Mouse (Mus musculus): ENCODE data around the gene Klf7. TPM values are rescaled to one million over a fixed set of nuclear protein-coding genes. Genes with fewer than 3 reads are reported as not detected.
A peak's percentile ranks its signal among the peaks of the same experiment; 100 is the strongest.

Klf7 gene
- total RNA-seq (2021) (10 to 100 TPM; 18.4 to 18.9 TPM), polyA plus RNA-seq (2012; rRNA removed) (10.3 and 15.7 TPM in 2 replicates)
- long read RNA-seq, full-length matches to known transcripts: 4 of 6 reads
- long read RNA-seq, partial matches to known transcripts: 1 of 6 reads
- long read RNA-seq, other reads (novel, unspliced or antisense): 1 of 6 reads

DNA sequence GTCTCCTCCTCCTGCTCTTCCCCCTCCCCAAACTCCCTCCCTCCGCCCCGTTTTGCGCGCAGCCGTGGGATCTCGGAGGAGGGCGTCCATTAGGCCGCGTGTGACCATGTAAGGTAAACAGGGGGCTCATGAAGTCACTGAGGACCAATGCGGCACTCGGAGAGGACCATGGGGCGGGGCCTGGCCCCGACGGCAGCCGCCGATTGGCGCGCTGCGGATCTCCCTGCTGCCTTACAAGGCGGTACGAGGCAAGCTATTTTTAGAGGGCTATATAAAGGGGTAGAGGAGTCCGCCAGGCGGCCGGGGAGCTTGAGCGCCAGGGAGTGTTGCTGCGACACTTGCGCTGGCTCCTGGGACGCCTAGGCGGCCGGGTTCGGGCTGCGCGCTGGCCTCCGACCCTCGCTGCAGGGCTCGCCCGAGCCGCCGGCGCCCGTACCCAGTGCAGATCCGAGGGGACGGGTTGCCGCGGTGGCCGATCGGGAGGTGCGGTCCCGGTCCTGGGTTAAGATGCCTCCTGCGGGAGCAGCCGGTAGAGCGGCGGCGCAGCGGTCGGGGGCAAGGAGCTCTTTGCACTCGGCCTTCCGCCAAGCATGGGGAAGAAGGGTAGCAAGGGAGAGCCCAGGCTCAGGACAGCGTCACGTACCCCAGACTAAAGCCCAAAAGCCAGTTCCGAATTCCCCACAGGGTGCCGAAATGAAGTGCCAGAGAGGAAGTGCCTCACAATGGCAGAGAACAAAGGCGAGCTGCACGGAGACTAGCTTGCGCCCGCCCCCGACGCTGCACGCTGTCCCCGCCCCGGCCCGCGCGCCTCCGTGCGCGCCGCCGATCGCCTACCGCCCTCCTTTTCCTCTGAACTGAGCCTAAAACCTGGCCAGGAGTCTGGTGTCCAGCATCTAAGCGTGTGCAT is at the start of gene Klf7:
Klf7 (minus strand) TSS at position 724 of the 907 bp plus-strand sequence.
- peak; percentile 97 to 99 for DNase-seq
- H3K79me2 ChIP-seq (replicated peaks; ENCODE audit: control insufficient read depth, insufficient read depth, low read length): peaks cover 1% of the 10 kb centered on the region
- H3K27ac ChIP-seq: peak within 1 kb of the TSS; percentile 100
- peaks cover 9% of the 10 kb centered on the region for H3K36me3 ChIP-seq (ENCODE audit: control insufficient read depth, insufficient read depth, low read length)
- peaks cover 6% of the 10 kb centered on the region for H3K4me1 ChIP-seq (ENCODE audit: control insufficient read depth, insufficient read depth, low read length)
- intact Hi-C loops (cut with DNase I): loop anchor here (1.0 to 10.0 kb wide), 9 partner anchors 70 to 387 kb away; partner anchors contain the start of genes 4933402D24Rik, Fastkd2 and Mdh1b
- TF ChIP-seq POLR2A (IDR thresholded peaks at IDR 0.05; ENCODE audit: insufficient read depth, low read depth, low read length) (peak; percentile 92), EP300 (IDR thresholded peaks at IDR 0.05; ENCODE audit: insufficient read depth, low read depth, low read length) (peak; percentile 88), CTCF (IDR thresholded peaks at IDR 0.05) (peak; percentile 63)
- peak within 1 kb of the TSS; percentile 97 for H3K9ac ChIP-seq (ENCODE audit: low read depth, low read length)
- peak within 1 kb of the TSS; percentile 86 for H3K4me3 ChIP-seq
- H3K27me3 ChIP-seq (ENCODE audit: control insufficient read depth, insufficient read depth, low read length): no peaks in the 10 kb centered on the region
- under 1% methylated on average over 82 of the region's 82 CpGs for WGBS

- Histone ChIP-seq H3K4me3 (no peak overlapping the region), H3K27me3 (ENCODE audit: control insufficient read depth, insufficient read depth, low read length) (no peaks in the 10 kb centered on the region), H3K4me1 (ENCODE audit: control insufficient read depth, insufficient read depth, low read length) (no peaks in the 10 kb centered on the region), H3K9ac (ENCODE audit: low read depth, low read length) (no peak overlapping the region), H3K27ac (no peak overlapping the region), H3K79me2 (replicated peaks; ENCODE audit: control insufficient read depth, insufficient read depth, low read length) (no peaks in the 10 kb centered on the region), H3K36me3 (ENCODE audit: control insufficient read depth, insufficient read depth, low read length) (no peaks in the 10 kb centered on the region)
- TF ChIP-seq CTCF (IDR thresholded peaks at IDR 0.05) (no peak), POLR2A (IDR thresholded peaks at IDR 0.05; ENCODE audit: insufficient read depth, low read depth, low read length) (no peak), EP300 (IDR thresholded peaks at IDR 0.05; ENCODE audit: insufficient read depth, low read depth, low read length) (no peak)
- intact Hi-C loops (cut with DNase I): no loop called here
- DNase-seq: no peak
- 86% methylated on average over 5 of the region's 5 CpGs for WGBS
Observed at GRCm38 (mm10) chr1:64164526-64165062, 42.5 kb upstream of the Klf7 start.

- WGBS: 49% methylated on average over 3 of the region's 3 CpGs
- no peaks in the 10 kb centered on the region for H3K36me3 ChIP-seq (ENCODE audit: control insufficient read depth, insufficient read depth, low read length)
- H3K9ac ChIP-seq (ENCODE audit: low read depth, low read length): no peak overlapping the region
- H3K27me3 ChIP-seq (ENCODE audit: control insufficient read depth, insufficient read depth, low read length): no peaks in the 10 kb centered on the region
- no peak overlapping the region for H3K27ac ChIP-seq
- no peak for TF ChIP-seq CTCF (IDR thresholded peaks at IDR 0.05)
- no peak for TF ChIP-seq EP300 (IDR thresholded peaks at IDR 0.05; ENCODE audit: insufficient read depth, low read depth, low read length)
- TF ChIP-seq POLR2A (IDR thresholded peaks at IDR 0.05; ENCODE audit: insufficient read depth, low read depth, low read length): no peak
- intact Hi-C loops (cut with DNase I): no loop called here
- H3K79me2 ChIP-seq (replicated peaks; ENCODE audit: control insufficient read depth, insufficient read depth, low read length): no peaks in the 10 kb centered on the region
- H3K4me3 ChIP-seq: no peak overlapping the region
- no peak for DNase-seq
- H3K4me1 ChIP-seq (ENCODE audit: control insufficient read depth, insufficient read depth, low read length): no peaks in the 10 kb centered on the region
Observed at GRCm38 (mm10) chr1:64158766-64159165, 36.7 kb upstream of the Klf7 start.

DNA sequence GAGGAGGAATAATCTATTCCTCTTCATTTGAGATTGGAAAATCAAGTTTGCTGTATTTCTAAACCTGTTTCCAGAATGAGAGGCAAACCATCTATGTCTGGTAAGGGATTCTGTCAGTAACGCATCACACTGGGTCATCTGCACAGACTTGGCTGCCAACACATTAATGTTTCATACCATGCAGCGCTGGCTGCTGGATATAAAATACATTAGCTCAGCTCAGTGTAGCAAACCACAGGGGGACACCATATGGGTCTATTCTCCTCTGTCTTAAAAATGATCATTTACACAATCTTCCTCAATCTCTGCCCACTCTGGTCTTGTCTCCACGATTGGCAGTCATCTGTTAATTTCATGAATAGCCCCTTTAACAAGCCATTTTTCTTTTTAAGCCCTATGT is 27.1 kb upstream of the Klf7 start:
- no peaks in the 10 kb centered on the region for H3K36me3 ChIP-seq (ENCODE audit: control insufficient read depth, insufficient read depth, low read length)
- no peak for TF ChIP-seq POLR2A (IDR thresholded peaks at IDR 0.05; ENCODE audit: insufficient read depth, low read depth, low read length)
- H3K27ac ChIP-seq: no peak overlapping the region
- 87% methylated on average over 3 of the region's 3 CpGs for WGBS
- no peak overlapping the region for H3K4me3 ChIP-seq
- H3K79me2 ChIP-seq (replicated peaks; ENCODE audit: control insufficient read depth, insufficient read depth, low read length): no peaks in the 10 kb centered on the region
- intact Hi-C loops (cut with DNase I): no loop called here
- no peak overlapping the region for H3K9ac ChIP-seq (ENCODE audit: low read depth, low read length)
- no peak for DNase-seq
- peaks cover 2% of the 10 kb centered on the region; the same call in 1 of the 2 replicates for H3K4me1 ChIP-seq (ENCODE audit: control insufficient read depth, insufficient read depth, low read length)
- no peaks in the 10 kb centered on the region for H3K27me3 ChIP-seq (ENCODE audit: control insufficient read depth, insufficient read depth, low read length)

DNA sequence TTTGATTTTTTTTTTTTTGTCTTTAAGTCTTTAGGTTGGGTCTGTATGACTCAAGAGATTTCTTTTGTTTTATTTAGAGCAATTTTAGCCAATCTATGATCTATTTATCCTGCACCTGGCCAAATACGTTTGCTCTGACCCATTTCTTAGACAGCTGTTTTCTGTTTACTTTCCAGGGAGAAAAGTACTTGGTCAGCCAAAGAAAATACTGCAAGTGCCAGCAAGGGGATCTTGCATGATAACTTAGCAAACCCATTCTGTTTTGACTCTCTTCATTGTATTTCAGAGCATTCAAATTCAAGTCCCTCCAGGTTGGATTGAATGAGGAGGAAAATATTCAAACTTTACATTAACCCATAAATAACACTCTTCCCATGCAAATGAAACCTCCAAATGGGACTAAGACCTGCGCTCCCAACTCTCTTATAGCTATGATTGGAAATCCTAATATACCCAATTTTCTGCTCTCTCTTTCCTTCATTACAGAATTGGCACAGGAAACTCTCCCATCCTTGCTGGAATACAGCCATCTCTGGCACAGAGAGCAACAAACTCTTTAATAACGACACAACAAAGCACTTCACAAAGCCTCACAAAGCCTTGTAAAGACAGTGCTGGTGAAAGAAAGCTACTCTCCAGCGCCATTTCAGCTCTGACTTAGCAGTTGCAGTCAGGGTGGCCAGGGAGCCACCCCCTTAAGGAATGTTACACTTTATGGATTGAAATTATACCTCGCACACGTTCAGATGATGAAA is 20.8 kb upstream of the Klf7 start:
- no peaks in the 10 kb centered on the region for H3K79me2 ChIP-seq (replicated peaks; ENCODE audit: control insufficient read depth, insufficient read depth, low read length)
- TF ChIP-seq CTCF (IDR thresholded peaks at IDR 0.05): no peak
- no peak for TF ChIP-seq POLR2A (IDR thresholded peaks at IDR 0.05; ENCODE audit: insufficient read depth, low read depth, low read length)
- H3K4me3 ChIP-seq: no peak overlapping the region
- H3K27ac ChIP-seq: no peak overlapping the region
- 55% methylated on average over 6 of the region's 6 CpGs for WGBS
- intact Hi-C loops (cut with DNase I): loop anchor here (5.0 kb wide), 1 partner anchor 49 kb away; no protein-coding TSS in a partner anchor
- H3K4me1 ChIP-seq (ENCODE audit: control insufficient read depth, insufficient read depth, low read length): peaks cover 2% of the 10 kb centered on the region
- no peak overlapping the region for H3K9ac ChIP-seq (ENCODE audit: low read depth, low read length)
- DNase-seq: no peak
- no peaks in the 10 kb centered on the region for H3K36me3 ChIP-seq (ENCODE audit: control insufficient read depth, insufficient read depth, low read length)
- no peaks in the 10 kb centered on the region for H3K27me3 ChIP-seq (ENCODE audit: control insufficient read depth, insufficient read depth, low read length)
